Mouse (Mus musculus) C2C12 (cell line): ENCODE data around the gene Scamp5.

Experiments
- CEBPB ChIP-seq: IDR thresholded peaks from one replicate; pipeline ENCODE4 v1.6.1; 2011; ENCODE audit warnings: low read depth, mild to moderate bottlenecking, control low read depth, moderate library complexity
- CTCF ChIP-seq: IDR thresholded peaks from one replicate; pipeline ENCODE4 v1.5.1; 2011; ENCODE audit not compliant: control insufficient read depth, insufficient read depth, insufficient read length
- USF1 ChIP-seq: IDR thresholded peaks from one replicate; pipeline ENCODE4 v1.6.1; 2011; ENCODE audit warnings: low read depth, mild to moderate bottlenecking, control low read depth, moderate library complexity

GRCm38 (mm10) chr9:57421688-57422111 lies 46.2 kb downstream of the Scamp5 start:
- TF ChIP-seq CTCF, result no peak
- TF ChIP-seq CEBPB, result no peak
- no peak for TF ChIP-seq USF1
